Mouse (Mus musculus): ENCODE data around the gene Alb. TPM values are rescaled to one million over a fixed set of nuclear protein-coding genes. Genes with fewer than 3 reads are reported as not detected.

Gene Alb
- total RNA-seq, 2 experiments from 2014 or later, result 1.8 to 37.5 TPM

DNA sequence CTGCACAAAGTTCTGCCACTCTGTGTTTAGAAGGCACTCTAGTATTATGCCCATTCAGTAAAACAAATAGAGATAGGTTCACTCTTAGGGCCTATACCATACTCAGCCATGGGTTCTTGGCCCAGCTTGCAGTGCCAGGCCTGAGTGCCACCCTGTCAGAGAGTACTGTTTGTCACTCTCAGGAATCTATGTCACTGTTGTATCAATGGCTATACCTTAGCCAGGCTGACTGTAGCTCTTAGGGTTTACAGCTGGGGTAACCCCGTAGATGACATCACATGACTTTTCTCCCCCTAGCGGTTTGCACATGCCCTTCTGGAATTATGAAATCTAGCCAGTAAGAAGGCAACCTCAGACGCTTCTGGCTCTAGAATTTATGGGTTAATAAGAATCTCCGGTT, 33.6 kb downstream of the Alb start:
- no peak for DNase-seq

DNA sequence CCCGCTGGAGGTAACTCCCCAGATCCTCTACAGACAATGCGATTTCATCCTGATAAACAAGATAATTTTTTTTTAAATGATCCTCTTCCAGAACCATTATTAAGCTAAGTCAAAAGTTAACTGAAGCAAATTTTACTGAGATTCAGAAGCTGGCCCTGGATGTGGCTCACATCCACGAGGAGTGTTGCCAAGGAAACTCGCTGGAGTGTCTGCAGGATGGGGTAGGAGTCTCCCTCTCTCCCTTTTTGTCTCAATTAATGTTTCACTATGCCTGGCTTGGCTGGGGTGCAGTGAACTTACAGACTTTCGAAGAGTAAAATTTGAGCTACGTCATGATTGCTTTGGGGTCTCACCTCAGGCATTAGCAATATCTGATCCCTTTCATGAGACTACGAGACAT, 38.8 kb downstream of the Alb start:
- DNase-seq, result no peak

DNA sequence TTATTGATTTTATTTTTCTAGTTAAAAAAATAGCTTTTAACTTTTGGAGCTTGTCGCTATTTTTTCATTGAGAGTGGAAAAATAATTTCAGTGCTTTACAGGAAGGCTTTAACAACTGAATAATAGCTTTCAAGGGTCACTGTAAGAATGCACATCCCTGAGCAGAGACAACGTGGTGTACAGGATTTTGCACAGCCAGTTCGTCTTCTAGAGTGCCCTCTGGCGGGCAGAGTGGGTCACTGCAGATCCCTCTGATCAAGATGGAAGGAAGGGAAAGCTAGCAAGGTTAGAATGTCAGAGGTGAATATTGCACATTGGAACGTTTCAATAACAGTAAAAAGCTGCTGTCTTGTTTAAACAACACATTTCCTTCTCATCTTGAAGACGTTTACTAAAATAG, 40.0 kb downstream of the Alb start:
- peak; percentile 72 for DNase-seq

DNA sequence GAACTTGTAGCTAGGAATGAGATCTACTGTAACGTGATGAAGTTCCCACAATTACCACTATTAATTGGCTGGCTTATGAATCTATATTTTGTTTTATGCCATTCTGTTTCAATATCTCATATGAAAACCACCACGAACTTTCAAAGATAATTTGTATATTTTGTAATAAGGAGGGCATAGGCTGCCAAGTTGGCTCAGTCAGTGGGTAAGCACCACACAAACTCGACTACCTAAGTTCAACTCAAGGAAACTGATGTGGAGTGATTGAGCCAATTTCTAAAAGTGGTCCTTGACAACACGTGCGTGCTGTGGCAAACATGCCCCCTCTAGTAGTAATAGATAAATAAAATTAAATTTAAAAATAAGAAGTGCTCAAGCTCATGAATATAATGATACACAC, 41.1 kb downstream of the Alb start:
- DNase-seq, result no peak

DNA sequence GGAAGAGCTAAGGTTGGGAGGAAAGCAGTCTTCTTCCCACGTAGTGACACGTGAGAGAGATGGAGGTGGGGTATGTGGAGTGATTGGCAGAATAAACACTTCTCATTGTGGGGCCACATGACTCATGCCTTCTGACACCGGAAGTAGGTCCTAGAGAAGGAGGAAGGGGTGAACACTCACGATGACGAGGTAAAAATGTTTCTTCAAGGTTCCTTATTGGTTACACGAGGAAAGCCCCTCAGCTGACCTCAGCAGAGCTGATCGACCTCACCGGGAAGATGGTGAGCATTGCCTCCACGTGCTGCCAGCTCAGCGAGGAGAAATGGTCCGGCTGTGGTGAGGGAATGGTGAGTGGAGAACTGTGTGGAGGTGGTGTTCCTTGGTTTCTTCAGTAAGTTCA, 44.0 kb downstream of the Alb start:
- no peak for DNase-seq

DNA sequence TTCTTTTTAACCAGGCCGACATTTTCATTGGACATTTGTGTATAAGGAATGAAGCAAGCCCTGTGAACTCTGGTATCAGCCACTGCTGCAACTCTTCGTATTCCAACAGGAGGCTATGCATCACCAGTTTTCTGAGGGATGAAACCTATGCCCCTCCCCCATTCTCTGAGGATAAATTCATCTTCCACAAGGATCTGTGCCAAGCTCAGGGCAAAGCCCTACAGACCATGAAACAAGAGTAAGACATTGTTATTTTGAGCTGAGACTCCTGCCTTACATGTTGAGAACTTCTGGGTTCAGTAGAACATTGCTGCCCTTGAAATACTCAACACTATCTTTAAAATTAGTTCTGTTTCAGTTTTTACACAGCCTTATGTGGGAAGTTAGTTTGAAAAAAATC, 45.8 kb downstream of the Alb start:
- DNase-seq, result no peak

- no peak for DNase-seq
Measured at GRCm38 (mm10) chr5:90507411-90507949, 46.8 kb downstream of the Alb start.

DNA sequence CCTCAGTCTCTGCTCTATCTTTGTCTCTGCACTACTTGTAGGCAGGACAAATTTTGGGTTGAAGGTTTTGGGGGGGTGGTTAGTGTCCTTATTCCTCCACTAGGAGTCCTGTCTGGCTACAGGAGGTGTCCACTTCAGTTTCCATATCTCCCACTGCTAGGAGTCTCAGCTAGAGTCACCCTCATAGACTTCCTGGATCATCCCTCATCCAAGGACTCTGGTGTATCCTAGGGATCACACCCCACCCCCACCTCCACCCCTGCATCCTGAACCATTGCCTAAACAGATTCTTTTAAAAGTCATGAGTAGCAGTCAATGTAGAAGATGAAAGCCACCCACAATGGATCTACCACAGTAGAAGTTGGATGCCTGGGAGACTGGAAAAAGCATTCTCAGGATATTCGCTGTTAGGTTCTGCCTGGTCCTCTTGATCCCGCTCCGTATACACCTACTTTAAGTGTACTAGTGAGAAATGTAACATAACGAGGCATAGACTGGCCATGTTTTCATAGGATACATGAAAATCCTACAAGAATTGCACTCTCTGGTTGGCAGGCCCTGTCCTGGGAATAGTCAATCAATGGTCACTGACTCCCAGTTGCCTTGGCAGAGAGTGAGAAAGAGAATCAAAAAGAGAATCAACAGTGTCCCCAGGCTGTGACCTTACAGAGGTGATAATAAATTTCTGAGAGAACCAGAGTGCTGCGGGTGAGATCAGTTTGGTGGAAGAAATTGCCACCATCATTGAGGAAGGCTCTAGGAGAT, 49.3 kb downstream of the Alb start:
- no peak for DNase-seq

DNA sequence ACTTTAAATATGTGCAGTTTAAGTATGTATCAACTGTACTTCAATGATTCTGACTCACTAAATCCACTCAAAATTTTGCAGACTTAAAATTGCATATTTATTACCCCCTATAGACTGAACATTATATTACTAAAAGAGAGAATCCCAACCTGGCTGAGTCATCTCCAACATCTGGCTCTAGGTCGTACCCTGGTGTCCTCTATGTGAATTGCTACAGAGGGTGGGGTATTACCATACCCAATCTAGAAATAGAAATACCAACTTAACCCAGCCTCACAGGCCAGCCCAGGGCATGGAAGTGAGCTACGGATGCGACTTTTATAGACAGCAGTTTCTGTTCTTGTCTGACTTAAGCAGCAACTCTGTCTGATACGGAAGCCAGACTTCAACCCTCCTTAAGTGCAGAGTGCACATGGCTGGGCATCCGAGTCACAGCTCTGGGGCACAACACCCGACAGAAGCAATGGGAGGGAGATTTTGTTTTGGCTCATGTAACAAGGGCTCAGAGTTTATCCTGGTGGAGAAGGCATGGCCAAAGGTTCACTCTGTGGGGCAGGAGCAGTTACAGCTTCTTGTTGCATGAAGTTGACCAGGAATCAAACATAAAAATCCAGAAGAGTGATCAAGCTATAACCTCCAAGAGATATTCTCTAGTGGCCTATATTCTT, 51.7 kb downstream of the Alb start:
- no peak for DNase-seq

GRCm38 (mm10) chr5:90515561-90515960, 54.9 kb downstream of the Alb start:
- DNase-seq, result no peak

DNA sequence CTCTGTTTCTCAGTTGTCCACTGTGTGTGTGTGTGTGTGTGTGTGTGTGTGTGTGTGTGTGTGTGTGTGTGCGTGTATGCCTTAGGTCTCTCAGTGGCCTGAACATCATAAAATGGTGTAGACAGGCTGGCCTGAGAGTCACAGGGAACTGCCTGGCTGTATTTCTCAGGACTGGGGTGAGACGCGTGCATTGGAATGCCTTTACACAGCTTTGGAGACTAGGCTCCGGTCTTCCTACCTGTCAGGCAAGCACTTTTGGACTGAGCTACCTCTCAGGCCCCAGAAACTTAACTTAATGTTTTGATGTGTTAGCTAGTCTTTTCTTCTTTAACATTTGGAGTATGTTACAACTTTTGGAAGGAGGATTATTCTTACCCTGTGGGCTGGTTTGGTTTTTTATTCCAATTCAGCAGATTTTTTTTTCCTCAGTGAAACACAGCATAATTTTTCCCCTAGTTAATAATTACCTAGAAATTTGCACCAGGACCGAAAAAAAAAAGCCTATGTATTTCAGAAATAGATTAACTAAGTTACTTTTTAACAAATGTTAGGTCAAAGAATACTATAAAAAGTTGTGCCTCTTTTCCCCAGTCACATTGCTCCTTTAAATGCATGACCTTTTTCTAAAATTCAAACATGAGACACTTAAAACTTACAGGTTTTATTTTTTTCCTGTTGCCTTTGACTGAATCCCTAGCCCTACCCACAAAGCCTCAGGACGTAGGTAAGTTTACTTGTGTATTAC, 57.8 kb downstream of the Alb start, which contains the start of gene Afm:
TSS of gene Afm (plus strand) at position 577 of the 745 bp plus-strand sequence.
- DNase-seq, result no peak

Other genes with a start within 250 kb of the Alb start
- gene Cox18, start 236.9 kb upstream of the Alb start, total RNA-seq (2021), result 10 to 100 TPM in 1 of 2 experiments, 1 to 10 TPM in 1; 9.8 to 11.6 TPM
- 10 to 100 TPM; 49.5 to 65.3 TPM for gene Ankrd17, start 94.3 kb upstream of the Alb start, total RNA-seq (2021)
- 1 to 10 TPM; 1.0 to 1.6 TPM for gene Gm9958, start 93.7 kb upstream of the Alb start, total RNA-seq (2021)
- gene Afp, start 29.8 kb downstream of the Alb start, total RNA-seq (2021), result 1 to 10 TPM in 1 of 2 experiments, not detected in 1; 1.4 TPM
- gene Afm, start 58.0 kb downstream of the Alb start, total RNA-seq (2021), result under 1 TPM in 1 of 2 experiments, not detected in 1; 0.23 TPM
- gene 5830473C10Rik, start 100.2 kb downstream of the Alb start, total RNA-seq (2021), result not detected
- not detected for gene Rassf6, start 179.8 kb downstream of the Alb start, total RNA-seq (2021)

Measured in gastrocnemius, postnatal 10 days (tissue).